Mouse (Mus musculus) erythroblast, embryonic 14.5 days (primary cell): ENCODE results near the gene Tekt1. TPM values are rescaled to one million over a fixed set of nuclear protein-coding genes. Genes with fewer than 3 reads are reported as not detected.

ENCODE experiments used
- H3K27me3 ChIP-seq: 2 replicates; pipeline ENCODE4 v1.6.1; 2012; ENCODE audit warnings: inconsistent platforms; ENCODE audit not compliant: control insufficient read depth
- H3K36me3 ChIP-seq: 2 replicates; pipeline ENCODE4 v1.6.1; 2012; ENCODE audit warnings: mild to moderate bottlenecking, inconsistent platforms; ENCODE audit not compliant: control insufficient read depth
- H3K4me1 ChIP-seq: 2 replicates; pipeline ENCODE4 v1.6.1; 2012; ENCODE audit warnings: inconsistent platforms; ENCODE audit not compliant: control insufficient read depth
- H3K4me3 ChIP-seq: replicated peaks from 2 replicates; pipeline ENCODE3; 2012; ENCODE audit warnings: moderate library complexity, mild to moderate bottlenecking, inconsistent platforms
- H3K9me3 ChIP-seq: 2 replicates; pipeline ENCODE4 v1.6.1; 2012; ENCODE audit warnings: low read length, inconsistent platforms, mixed read lengths; ENCODE audit not compliant: control insufficient read depth
- GATA1 ChIP-seq: IDR thresholded peaks from 2 replicates; pipeline ENCODE4 v1.6.1; 2012; ENCODE audit warnings: low read length, inconsistent platforms, mixed read lengths
- TAL1 ChIP-seq: IDR thresholded peaks from 3 replicates; pipeline ENCODE4 v1.6.1; 2012; ENCODE audit warnings: low read length, inconsistent platforms, mixed read lengths
- polyA plus RNA-seq: library from polyadenylated mRNA; stranded (reverse); fragments of >175 nt; gene quantifications from 2 replicates; pipeline ENCODE4 v1.2.3, GENCODE M21; 2012

Gene Tekt1
- polyA plus RNA-seq, 1 experiment = not detected

DNA sequence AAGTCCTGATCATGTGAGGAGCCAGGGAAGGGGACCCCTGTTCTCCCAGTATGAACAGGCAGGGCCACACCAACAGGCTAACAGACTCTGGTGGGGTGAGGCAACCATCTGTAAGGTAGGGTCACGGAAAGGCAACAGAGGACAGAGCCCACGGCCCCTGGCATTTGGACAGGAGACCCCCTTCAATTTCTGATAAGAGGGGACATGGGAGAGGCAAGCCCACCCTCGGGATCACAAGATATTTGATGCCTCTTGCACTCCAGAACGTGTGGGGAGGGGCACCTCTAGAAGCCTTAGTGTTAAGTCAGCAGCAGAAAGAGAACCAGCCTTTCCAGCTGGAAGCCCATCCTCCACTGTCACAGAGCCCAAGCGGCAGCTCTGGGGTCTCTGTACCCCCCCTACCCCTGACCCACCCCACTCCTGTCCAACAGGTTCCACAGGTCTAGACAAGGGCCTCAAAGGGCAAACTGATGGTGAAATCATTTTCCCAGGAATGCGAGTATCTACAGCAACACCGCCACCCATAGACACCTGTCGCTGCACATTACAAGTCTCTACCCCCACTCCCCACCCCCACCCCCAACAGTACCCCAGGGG is 43.9 kb upstream of the Tekt1 start:
- no peak overlapping the region for H3K4me3 ChIP-seq
- peaks cover 13% of the 10 kb centered on the region for H3K27me3 ChIP-seq
- TF ChIP-seq TAL1 = no peak
- TF ChIP-seq GATA1 = no peak
- H3K36me3 ChIP-seq = no peaks in the 10 kb centered on the region
- no peaks in the 10 kb centered on the region for H3K9me3 ChIP-seq
- peaks cover 25% of the 10 kb centered on the region for H3K4me1 ChIP-seq

DNA sequence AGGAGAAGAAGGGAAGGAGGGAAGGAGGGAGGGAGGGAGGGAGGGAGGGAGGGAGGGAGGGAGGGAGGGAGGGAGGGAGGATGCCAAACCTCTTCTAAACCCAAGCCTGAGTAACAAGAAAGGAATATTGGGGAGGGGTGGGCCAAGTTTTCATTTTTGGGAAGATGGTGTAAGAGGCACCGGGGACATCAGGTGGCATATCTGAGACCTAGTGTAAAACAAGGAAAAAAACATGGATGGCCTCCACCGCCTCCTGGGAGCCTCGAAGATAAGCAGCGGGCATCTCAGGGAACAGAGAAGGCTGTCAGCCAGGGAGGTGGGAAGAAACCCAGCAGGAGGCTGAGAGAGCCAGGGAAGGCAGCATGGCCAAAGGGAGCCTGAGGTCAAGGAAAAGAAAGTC is 43.3 kb upstream of the Tekt1 start:
- no peak overlapping the region for H3K4me3 ChIP-seq
- H3K27me3 ChIP-seq = peaks cover 7% of the 10 kb centered on the region
- H3K4me1 ChIP-seq = peaks cover 19% of the 10 kb centered on the region
- TF ChIP-seq TAL1 = no peak
- no peak for TF ChIP-seq GATA1
- H3K9me3 ChIP-seq = no peaks in the 10 kb centered on the region
- H3K36me3 ChIP-seq = no peaks in the 10 kb centered on the region

DNA sequence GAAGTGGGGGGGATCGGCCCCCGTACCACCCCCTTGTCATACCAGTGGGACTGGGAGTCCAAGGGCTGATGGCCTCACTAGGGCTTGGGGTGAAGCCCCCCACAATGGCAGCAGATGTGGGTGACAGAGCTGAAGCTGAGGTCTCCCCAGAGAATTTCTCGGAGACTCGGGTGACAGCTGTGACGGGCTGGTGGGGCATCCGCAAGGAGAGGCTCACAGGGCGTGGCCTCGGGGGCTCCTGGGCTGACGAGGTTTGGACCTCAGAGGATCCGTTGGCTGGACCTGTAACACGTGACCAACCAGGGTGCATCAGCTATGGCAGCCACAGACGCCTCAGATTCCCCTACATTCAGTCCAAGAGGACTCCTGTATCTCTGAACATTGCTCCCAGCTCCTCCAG is 40.7 kb upstream of the Tekt1 start:
- H3K4me1 ChIP-seq = peaks cover 12% of the 10 kb centered on the region
- no peaks in the 10 kb centered on the region; the same call in 1 of the 2 replicates for H3K36me3 ChIP-seq
- no peaks in the 10 kb centered on the region for H3K9me3 ChIP-seq
- TF ChIP-seq GATA1 (no peak), TAL1 (no peak)
- H3K4me3 ChIP-seq = no peak overlapping the region
- no peaks in the 10 kb centered on the region for H3K27me3 ChIP-seq

DNA sequence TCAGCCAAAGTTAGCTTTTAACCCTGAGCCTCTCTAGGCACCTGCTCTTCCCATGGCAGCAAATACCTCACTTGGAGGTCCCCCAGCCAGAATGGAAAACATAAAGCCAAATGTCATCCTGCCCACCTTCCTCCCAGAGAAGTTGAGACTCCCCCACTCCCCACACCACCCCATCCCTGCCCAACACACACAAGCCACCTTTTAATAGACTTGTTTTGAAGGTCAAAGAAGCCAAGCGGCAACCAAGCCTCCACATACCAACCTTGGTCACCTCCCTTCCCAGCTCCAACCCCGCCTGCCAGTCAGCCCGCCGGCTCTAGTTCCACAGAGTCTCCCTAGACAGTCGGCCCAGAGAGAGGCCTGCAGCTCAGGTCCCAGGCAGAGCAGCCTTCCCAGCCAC is 39.8 kb upstream of the Tekt1 start:
- TF ChIP-seq GATA1 = no peak
- TF ChIP-seq TAL1 = no peak
- peaks cover 2% of the 10 kb centered on the region for H3K4me1 ChIP-seq
- no peak overlapping the region for H3K4me3 ChIP-seq
- H3K9me3 ChIP-seq = no peaks in the 10 kb centered on the region
- no peaks in the 10 kb centered on the region; the same call in 1 of the 2 replicates for H3K36me3 ChIP-seq
- H3K27me3 ChIP-seq = no peaks in the 10 kb centered on the region

DNA sequence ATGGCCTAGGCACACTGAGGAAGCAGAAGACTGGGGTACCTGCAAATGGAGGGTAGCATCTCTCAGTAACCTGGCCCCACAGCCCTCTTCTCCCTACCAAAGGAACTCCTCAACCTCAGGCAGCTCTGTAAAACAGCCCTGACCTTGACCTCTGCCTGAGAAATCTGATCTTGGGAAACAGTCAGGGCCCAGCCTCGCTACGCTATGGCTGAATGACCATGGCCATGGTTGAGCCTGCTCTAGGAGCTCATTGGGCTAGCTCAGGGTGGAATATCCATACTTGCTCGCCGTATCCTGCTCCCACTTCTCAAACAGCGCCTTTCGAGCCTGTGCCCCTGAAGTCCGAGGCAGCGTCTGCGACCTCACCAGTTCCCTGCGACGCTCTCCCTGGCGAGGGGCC is 38.8 kb upstream of the Tekt1 start:
- Histone ChIP-seq H3K27me3 (no peaks in the 10 kb centered on the region), H3K4me3 (no peak overlapping the region), H3K9me3 (no peaks in the 10 kb centered on the region), H3K36me3 (no peaks in the 10 kb centered on the region; the same call in 1 of the 2 replicates), H3K4me1 (no peaks in the 10 kb centered on the region)
- TF ChIP-seq GATA1 (no peak), TAL1 (no peak)

DNA sequence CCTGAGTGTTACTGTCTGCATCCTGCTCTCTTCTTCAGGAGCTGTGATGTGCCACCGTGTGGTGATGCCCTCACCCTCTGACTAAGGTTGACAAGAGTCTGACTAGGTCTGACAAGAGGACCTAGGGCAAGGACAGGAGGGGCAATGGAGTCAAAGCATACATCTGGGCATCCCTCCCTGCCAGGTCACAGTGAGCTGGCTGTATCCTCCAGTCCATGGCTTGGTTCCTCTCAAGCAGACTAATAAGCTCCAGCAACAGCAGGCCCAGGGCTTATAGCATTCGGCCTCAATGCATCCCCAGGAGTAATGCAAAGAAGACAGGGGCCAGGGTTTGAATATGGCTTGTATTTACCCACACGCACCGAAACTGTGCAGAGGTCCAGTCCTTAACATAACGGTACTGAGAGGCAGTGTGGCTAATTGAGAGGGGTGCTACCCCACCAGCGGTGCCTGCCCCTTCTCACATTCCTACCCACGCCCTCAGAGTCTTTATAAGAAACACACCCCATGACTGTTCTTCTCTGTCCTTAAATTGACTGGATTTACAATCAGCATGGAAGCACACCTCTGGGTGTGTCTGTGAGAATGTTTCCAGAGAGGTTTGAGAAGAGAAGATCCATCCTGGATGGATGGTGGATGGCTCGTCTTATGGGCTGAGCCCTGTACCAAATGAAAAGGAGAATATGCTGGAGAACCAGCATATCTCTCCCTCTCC is 35.7 kb upstream of the Tekt1 start:
- Histone ChIP-seq H3K36me3 (no peaks in the 10 kb centered on the region; the same call in 1 of the 2 replicates), H3K9me3 (no peaks in the 10 kb centered on the region), H3K4me1 (no peaks in the 10 kb centered on the region), H3K4me3 (no peak overlapping the region), H3K27me3 (no peaks in the 10 kb centered on the region)
- TF ChIP-seq GATA1 = no peak
- no peak for TF ChIP-seq TAL1

DNA sequence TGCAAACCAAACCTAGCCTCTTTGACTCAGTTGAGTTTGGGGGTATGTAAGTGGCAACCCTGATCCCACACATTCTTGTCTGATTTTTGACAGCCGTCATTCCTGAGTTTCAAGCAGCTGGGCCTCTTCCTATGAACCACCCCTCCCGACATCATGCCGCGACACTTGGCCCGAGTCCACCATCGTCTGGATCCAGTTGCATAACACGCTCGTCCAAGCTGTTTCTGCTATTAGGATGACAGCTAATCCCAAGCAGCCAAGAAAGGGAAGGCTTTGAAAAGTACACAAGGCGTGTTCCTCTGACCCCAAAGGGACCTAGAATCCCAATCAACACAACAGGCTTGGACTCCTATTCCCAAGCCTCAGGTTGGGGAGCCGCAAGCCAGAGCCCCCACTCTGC is 34.8 kb upstream of the Tekt1 start:
- no peak for TF ChIP-seq TAL1
- TF ChIP-seq GATA1 = no peak
- no peaks in the 10 kb centered on the region for H3K4me1 ChIP-seq
- no peaks in the 10 kb centered on the region for H3K9me3 ChIP-seq
- H3K27me3 ChIP-seq = no peaks in the 10 kb centered on the region
- H3K4me3 ChIP-seq = no peak overlapping the region
- H3K36me3 ChIP-seq = no peaks in the 10 kb centered on the region; the same call in 1 of the 2 replicates

DNA sequence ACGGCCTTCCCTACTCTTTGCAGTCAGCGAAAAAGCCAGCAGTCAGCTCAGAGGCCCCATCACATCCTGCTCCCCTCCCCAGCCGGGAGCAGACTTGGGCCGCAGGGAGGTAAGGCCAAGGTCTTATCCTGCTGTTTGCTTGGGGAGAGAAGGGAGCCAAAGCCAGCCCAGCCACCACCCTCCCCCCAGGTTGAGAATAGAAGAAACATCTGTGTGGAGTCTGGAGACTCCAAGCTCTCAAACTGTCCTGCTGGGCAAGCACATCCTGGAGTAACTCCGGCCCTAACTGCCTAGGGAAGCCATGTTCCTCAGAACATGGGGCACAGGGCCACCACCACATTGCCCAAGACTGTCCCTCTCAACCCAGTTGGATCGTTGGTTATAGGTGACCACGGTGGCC is 34.4 kb upstream of the Tekt1 start:
- no peak overlapping the region for H3K4me3 ChIP-seq
- no peaks in the 10 kb centered on the region; the same call in 1 of the 2 replicates for H3K36me3 ChIP-seq
- no peak for TF ChIP-seq TAL1
- TF ChIP-seq GATA1 = no peak
- no peaks in the 10 kb centered on the region for H3K27me3 ChIP-seq
- H3K4me1 ChIP-seq = no peaks in the 10 kb centered on the region
- H3K9me3 ChIP-seq = no peaks in the 10 kb centered on the region

DNA sequence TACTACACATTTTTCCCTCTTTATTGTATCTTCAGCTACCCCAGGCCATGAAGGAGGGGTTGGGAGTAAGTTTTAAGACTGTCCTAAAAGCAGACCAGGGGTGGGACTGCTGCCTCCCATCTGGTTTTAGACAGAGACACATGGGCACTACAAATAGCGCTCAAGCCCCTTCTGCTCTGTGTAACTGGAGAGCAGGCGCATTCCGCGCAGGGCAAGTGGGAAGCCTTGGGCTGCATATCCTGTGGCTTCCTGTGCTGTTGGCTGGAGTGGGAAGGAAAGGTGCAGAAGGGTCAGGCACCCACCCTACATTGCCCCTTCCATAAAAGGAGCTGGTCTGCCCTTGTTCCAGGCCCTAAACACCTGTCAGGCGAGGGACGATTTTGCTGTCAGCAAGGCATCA is 33.4 kb upstream of the Tekt1 start:
- Histone ChIP-seq H3K9me3 (no peaks in the 10 kb centered on the region), H3K4me3 (no peak overlapping the region), H3K4me1 (no peaks in the 10 kb centered on the region), H3K27me3 (no peaks in the 10 kb centered on the region), H3K36me3 (no peaks in the 10 kb centered on the region; the same call in 1 of the 2 replicates)
- TF ChIP-seq GATA1 = no peak
- no peak for TF ChIP-seq TAL1
